Mouse (Mus musculus) lung, postnatal 0 days (tissue): ENCODE results near the gene Prkg1. TPM values are rescaled to one million over a fixed set of nuclear protein-coding genes. Genes with fewer than 3 reads are reported as not detected.

Experiments
- ATAC-seq: fragments of 200-750 bp; cut with Nextera tagmentation; 2 replicates; pipeline ENCODE4 v1.8.0; 2017; ENCODE audit warnings: moderate library complexity
- DNase-seq: peaks from one replicate; pipeline ENCODE4 v3.0.0-alpha.2; 2016; ENCODE audit warnings: low spot score
- H3K27ac ChIP-seq: fragments of 300-500 bp; sonication (generic); 2 replicates; pipeline ENCODE4 v1.5.1; 2014; ENCODE audit warnings: antibody characterized with exemption, mild to moderate bottlenecking, low read length, mixed read lengths
- H3K27me3 ChIP-seq: fragments of 300-500 bp; sonication (generic); replicated peaks from 2 replicates; pipeline ENCODE4 v1.6.1; 2014; ENCODE audit warnings: low read length, mixed read lengths; ENCODE audit not compliant: insufficient read depth
- H3K36me3 ChIP-seq: fragments of 300-500 bp; sonication (generic); 2 replicates; pipeline ENCODE4 v1.6.1; 2014; ENCODE audit warnings: low read length, mixed read lengths; ENCODE audit not compliant: insufficient read depth
- H3K4me1 ChIP-seq: fragments of 300-500 bp; sonication (generic); 2 replicates; pipeline ENCODE4 v1.6.1; 2014; ENCODE audit warnings: antibody characterized with exemption, low read depth, low read length, mixed read lengths; ENCODE audit not compliant: insufficient read depth
- H3K4me2 ChIP-seq: fragments of 300-500 bp; sonication (generic); replicated peaks from 2 replicates; pipeline ENCODE4 v1.6.1; 2014; ENCODE audit warnings: low read depth, mild to moderate bottlenecking, low read length, moderate library complexity, mixed read lengths
- H3K4me3 ChIP-seq: fragments of 300-500 bp; sonication (generic); 2 replicates; pipeline ENCODE4 v1.5.1; 2014; ENCODE audit warnings: low read depth, low read length
- H3K9ac ChIP-seq: fragments of 300-500 bp; sonication (generic); replicated peaks from 2 replicates; pipeline ENCODE4 v1.6.1; 2014; ENCODE audit warnings: low read depth, mild to moderate bottlenecking
- H3K9me3 ChIP-seq: fragments of 300-500 bp; sonication (generic); 2 replicates; pipeline ENCODE4 v1.6.1; 2016; ENCODE audit warnings: low read length, mixed read lengths
- CTCF ChIP-seq: IDR thresholded peaks from 2 replicates; pipeline ENCODE4 v1.5.1; 2016; ENCODE audit warnings: antibody characterized with exemption, mild to moderate bottlenecking
- EP300 ChIP-seq: IDR thresholded peaks from 2 replicates; pipeline ENCODE4 v1.6.1; 2016; ENCODE audit warnings: antibody characterized with exemption, mild to moderate bottlenecking, control low read depth
- WGBS: fragments of 180-500 bp; shearing (Covaris S2); extraction: QIAGEN DNeasy Blood & Tissue Kit; methylation state at CpG from one replicate; pipeline ENCODE4 v1.1.7; 2014; 5-methylcytosine and 5-hydroxymethylcytosine counted together
- polyA plus RNA-seq: library from polyadenylated mRNA; unstranded; fragments of >200 nt; fragmentation: Nextera tagmentation; extraction: Ambion mirVana; gene quantifications from 2 replicates; pipeline ENCODE4 v1.2.1, GENCODE M21; 2015

The Prkg1 gene
- polyA plus RNA-seq, 1 experiment from 2014 or later, result 4.8 TPM

- Histone ChIP-seq H3K4me2 (no peak overlapping the region), H3K4me3 (no peak overlapping the region), H3K36me3 (no peaks in the 10 kb centered on the region), H3K9me3 (no peaks in the 10 kb centered on the region), H3K4me1 (no peaks in the 10 kb centered on the region), H3K27ac (no peak overlapping the region), H3K9ac (no peak overlapping the region), H3K27me3 (no peaks in the 10 kb centered on the region)
- TF ChIP-seq EP300, result no peak
- no peak for TF ChIP-seq CTCF
- ATAC-seq, result no peak
- no peak for DNase-seq
- 72% methylated on average over 2 of the region's 2 CpGs for WGBS
Measured at GRCm38 (mm10) chr19:31291231-31291630, 473.6 kb downstream of the Prkg1 start.

- no peaks in the 10 kb centered on the region for H3K27me3 ChIP-seq
- H3K9me3 ChIP-seq, result no peaks in the 10 kb centered on the region
- 43% methylated on average over 3 of the region's 3 CpGs for WGBS
- no peaks in the 10 kb centered on the region for H3K36me3 ChIP-seq
- TF ChIP-seq EP300 (no peak), CTCF (no peak)
- no peaks in the 10 kb centered on the region for H3K4me1 ChIP-seq
- H3K4me2 ChIP-seq, result no peak overlapping the region
- H3K27ac ChIP-seq, result no peak overlapping the region
- H3K4me3 ChIP-seq, result no peak overlapping the region
- H3K9ac ChIP-seq, result no peak overlapping the region
- ATAC-seq (no peak), DNase-seq (peak; percentile 28)
Measured at GRCm38 (mm10) chr19:31284581-31284980, 480.3 kb downstream of the Prkg1 start.

- no peak overlapping the region for H3K9ac ChIP-seq
- TF ChIP-seq EP300, result no peak
- no peak for TF ChIP-seq CTCF
- H3K4me2 ChIP-seq, result no peak overlapping the region
- H3K27ac ChIP-seq, result no peak overlapping the region
- WGBS, result 88% methylated on average over 7 of the region's 7 CpGs
- no peak for DNase-seq
- H3K27me3 ChIP-seq, result no peaks in the 10 kb centered on the region
- no peaks in the 10 kb centered on the region for H3K4me1 ChIP-seq
- ATAC-seq, result no peak
- no peaks in the 10 kb centered on the region for H3K9me3 ChIP-seq
- H3K36me3 ChIP-seq, result no peaks in the 10 kb centered on the region
- H3K4me3 ChIP-seq, result no peak overlapping the region
Measured at GRCm38 (mm10) chr19:31284126-31284525, 480.7 kb downstream of the Prkg1 start.

GRCm38 (mm10) chr19:31283617-31284016 lies 481.2 kb downstream of the Prkg1 start:
- DNase-seq (no peak), ATAC-seq (no peak)
- Histone ChIP-seq H3K27ac (no peak overlapping the region), H3K36me3 (no peaks in the 10 kb centered on the region), H3K4me3 (no peak overlapping the region), H3K9me3 (no peaks in the 10 kb centered on the region), H3K9ac (no peak overlapping the region), H3K4me2 (no peak overlapping the region), H3K27me3 (no peaks in the 10 kb centered on the region), H3K4me1 (no peaks in the 10 kb centered on the region)
- TF ChIP-seq CTCF (no peak), EP300 (no peak)
- WGBS, result 80% methylated on average over 2 of the region's 2 CpGs

DNA sequence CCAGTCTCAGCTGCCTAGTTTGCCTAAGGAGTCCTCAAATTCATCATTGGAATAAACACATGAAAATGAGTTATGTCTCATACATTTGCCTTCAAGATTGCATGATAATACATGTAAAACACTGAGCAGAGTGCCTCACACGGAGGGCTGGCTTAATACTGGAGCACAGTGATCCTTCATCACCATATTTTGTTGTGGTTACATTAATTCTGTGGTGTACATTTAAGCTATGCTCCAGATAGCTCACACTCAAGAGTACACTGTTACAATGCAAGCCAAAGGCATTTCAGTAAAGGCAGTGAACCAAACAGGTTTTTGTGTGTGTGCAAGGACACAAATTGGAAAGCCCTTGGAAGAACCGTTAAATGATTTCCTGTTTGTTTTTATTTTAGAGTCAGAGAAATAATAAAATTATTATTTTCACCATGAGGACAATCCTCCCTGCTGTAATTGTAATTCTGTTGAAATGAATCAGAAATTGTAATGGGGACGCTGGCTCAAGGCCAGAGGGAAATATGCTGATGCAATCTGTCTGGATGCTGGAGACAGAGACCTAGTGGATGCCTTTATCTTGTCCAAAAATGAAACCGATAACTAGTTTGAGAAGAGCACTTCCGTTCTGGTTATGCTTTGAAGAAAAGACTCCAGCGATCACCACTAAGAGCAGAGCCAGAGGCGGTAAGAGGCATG lies 484.9 kb downstream of the Prkg1 start:
- no peak overlapping the region for H3K4me3 ChIP-seq
- WGBS, result 56% methylated on average over 7 of the region's 7 CpGs
- no peak for TF ChIP-seq EP300
- TF ChIP-seq CTCF, result no peak
- no peaks in the 10 kb centered on the region for H3K4me1 ChIP-seq
- no peak overlapping the region for H3K9ac ChIP-seq
- peak; percentile 48 for DNase-seq
- ATAC-seq, result no peak
- no peaks in the 10 kb centered on the region for H3K27me3 ChIP-seq
- H3K9me3 ChIP-seq, result no peaks in the 10 kb centered on the region
- H3K36me3 ChIP-seq, result no peaks in the 10 kb centered on the region
- H3K27ac ChIP-seq, result no peak overlapping the region
- H3K4me2 ChIP-seq, result no peak overlapping the region

GRCm38 (mm10) chr19:31262438-31262837 lies 502.4 kb downstream of the Prkg1 start:
- no peak for ATAC-seq

More at GRCm38 (mm10) chr19:31262438-31262837, 502.4 kb downstream of the Prkg1 start:
- DNase-seq, result no peak
- no peak for TF ChIP-seq EP300
- TF ChIP-seq CTCF, result no peak
- Histone ChIP-seq H3K4me3 (no peak overlapping the region), H3K9me3 (no peaks in the 10 kb centered on the region), H3K4me1 (no peaks in the 10 kb centered on the region), H3K27ac (no peak overlapping the region), H3K9ac (no peak overlapping the region), H3K27me3 (no peaks in the 10 kb centered on the region), H3K36me3 (no peaks in the 10 kb centered on the region), H3K4me2 (no peak overlapping the region)
- 69% methylated on average over 1 of the region's 1 CpGs for WGBS
